Mouse (Mus musculus) brown adipose tissue, adult 24 weeks (tissue): Measurements from ENCODE around the gene Abl1. TPM values are rescaled to one million over a fixed set of nuclear protein-coding genes. Genes with fewer than 3 reads are reported as not detected.

Source experiments
- H3K27ac ChIP-seq: fragments of 200-500 bp; replicated peaks from 2 replicates; pipeline ENCODE4 v1.5.1; 2012; ENCODE audit warnings: low read depth, mild to moderate bottlenecking, low read length
- H3K4me1 ChIP-seq: fragments of 200-500 bp; 2 replicates; pipeline ENCODE4 v1.6.1; 2012; ENCODE audit warnings: low read length, mixed read lengths; ENCODE audit not compliant: control insufficient read depth, insufficient read depth, insufficient read length
- H3K4me3 ChIP-seq: fragments of 200-500 bp; 2 replicates; pipeline ENCODE4 v1.5.1; 2012; ENCODE audit warnings: low read depth, mild to moderate bottlenecking, low read length, moderate library complexity; ENCODE audit not compliant: insufficient read depth
- polyA plus RNA-seq: library from polyadenylated mRNA; stranded (reverse); fragments of >200 nt; gene quantifications from 2 replicates; pipeline ENCODE4 v1.2.4, GENCODE M21; 2012; ENCODE audit not compliant: missing spikeins, insufficient read depth, insufficient read length

Abl1 gene
- polyA plus RNA-seq, 1 experiment: 9.7 TPM

GRCm38 (mm10) chr2:31828311-31828825 is 140.2 kb downstream of the Abl1 start:
- H3K4me1 ChIP-seq: no peaks in the 10 kb centered on the region
- H3K27ac ChIP-seq: no peak overlapping the region
- no peak overlapping the region for H3K4me3 ChIP-seq

GRCm38 (mm10) chr2:31836091-31836490 is 147.9 kb downstream of the Abl1 start:
- no peaks in the 10 kb centered on the region for H3K4me1 ChIP-seq
- no peak overlapping the region for H3K27ac ChIP-seq
- no peak overlapping the region for H3K4me3 ChIP-seq

GRCm38 (mm10) chr2:31836985-31837384 is 148.8 kb downstream of the Abl1 start:
- Histone ChIP-seq H3K27ac (no peak overlapping the region), H3K4me1 (no peaks in the 10 kb centered on the region), H3K4me3 (no peak overlapping the region)

DNA sequence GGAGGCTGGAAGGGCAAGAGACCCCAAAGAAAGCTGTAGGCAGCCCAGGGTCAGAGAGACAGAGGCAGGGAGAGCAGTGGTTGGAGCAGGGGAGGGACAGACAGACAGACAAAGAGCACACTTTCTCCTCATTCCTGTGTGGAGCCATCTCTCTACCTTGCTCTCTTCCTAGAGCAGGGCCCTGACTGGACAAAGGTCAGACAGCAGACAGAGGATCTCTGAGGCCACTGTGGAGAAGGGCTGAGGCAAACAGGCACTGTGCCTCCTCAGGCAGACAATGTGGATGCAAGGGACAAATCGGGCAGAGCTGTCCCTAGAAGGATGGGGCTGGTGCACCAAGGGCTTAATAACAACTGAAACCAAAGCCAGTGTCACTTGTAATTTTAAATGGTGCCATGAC is 150.7 kb downstream of the Abl1 start:
- H3K4me3 ChIP-seq: no peak overlapping the region
- H3K27ac ChIP-seq: no peak overlapping the region
- H3K4me1 ChIP-seq: no peaks in the 10 kb centered on the region

- Histone ChIP-seq H3K27ac (no peak overlapping the region), H3K4me1 (no peaks in the 10 kb centered on the region; the same call in 1 of the 2 replicates), H3K4me3 (no peak overlapping the region)
Measured at GRCm38 (mm10) chr2:31844729-31845136, 156.6 kb downstream of the Abl1 start.

- peak overlapping the region; percentile 52 for H3K4me3 ChIP-seq
- H3K27ac ChIP-seq: no peak overlapping the region
- H3K4me1 ChIP-seq: peaks cover 3% of the 10 kb centered on the region; the same call in 1 of the 2 replicates
Measured at GRCm38 (mm10) chr2:31845512-31845895, 157.3 kb downstream of the Abl1 start.

DNA sequence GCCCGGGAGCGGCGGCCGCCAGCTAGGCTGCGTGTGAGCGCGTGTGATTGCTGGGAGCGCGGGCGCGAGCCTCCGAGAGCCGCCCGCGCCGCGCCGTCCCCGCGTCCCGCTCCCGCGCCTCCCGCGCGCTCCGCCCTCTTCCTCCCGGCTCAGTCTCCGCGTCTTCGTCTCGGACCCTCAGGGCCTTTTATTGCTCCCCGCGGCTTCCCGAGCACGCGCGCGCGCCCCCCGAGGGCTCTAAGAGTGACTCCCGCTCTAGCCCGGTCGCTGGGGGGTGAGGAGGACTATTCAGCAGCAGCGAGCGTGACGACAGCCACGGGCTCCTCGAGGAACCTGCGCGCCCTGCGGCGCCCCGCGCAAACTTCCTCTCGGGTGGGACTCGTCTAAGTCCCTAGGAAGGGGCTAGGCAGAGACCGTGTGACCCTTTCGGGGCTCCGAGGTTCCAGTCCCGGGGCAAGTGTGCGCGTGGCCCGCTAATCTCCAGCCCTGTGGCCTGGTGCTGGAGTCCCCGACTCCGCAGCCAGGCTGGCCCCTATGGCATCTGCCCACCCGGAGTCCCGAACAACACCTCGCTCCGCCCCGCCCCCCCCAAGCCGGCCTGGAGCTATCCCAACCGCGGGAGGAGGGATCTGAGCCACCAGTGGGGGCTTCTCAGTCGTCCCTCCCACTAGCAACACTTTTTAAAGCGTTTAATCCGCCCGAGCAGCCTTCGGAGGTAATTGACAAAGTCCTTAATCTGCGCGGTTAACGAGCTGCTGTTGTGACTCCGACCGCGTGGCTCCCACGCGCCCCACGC is 157.9 kb downstream of the Abl1 start, which contains the start of gene Fibcd1:
Fibcd1 (minus strand) TSS at position 110 of the 796 bp plus-strand sequence.
- no peak within 1 kb of the TSS for H3K27ac ChIP-seq
- peak within 1 kb of the TSS; percentile 52 for H3K4me3 ChIP-seq
- H3K4me1 ChIP-seq: peaks cover 3% of the 10 kb centered on the region; the same call in 1 of the 2 replicates

- H3K4me1 ChIP-seq: peaks cover 3% of the 10 kb centered on the region; the same call in 1 of the 2 replicates
- H3K4me3 ChIP-seq: no peak overlapping the region
- no peak overlapping the region for H3K27ac ChIP-seq
Measured at GRCm38 (mm10) chr2:31846692-31847660, 158.8 kb downstream of the Abl1 start.

GRCm38 (mm10) chr2:31847908-31848307 is 159.7 kb downstream of the Abl1 start:
- Histone ChIP-seq H3K4me1 (peaks cover 3% of the 10 kb centered on the region; the same call in 1 of the 2 replicates), H3K27ac (no peak overlapping the region), H3K4me3 (no peak overlapping the region)

GRCm38 (mm10) chr2:31850141-31850540 is 162.0 kb downstream of the Abl1 start:
- H3K4me1 ChIP-seq: peaks cover 3% of the 10 kb centered on the region; the same call in 1 of the 2 replicates
- H3K4me3 ChIP-seq: no peak overlapping the region
- H3K27ac ChIP-seq: no peak overlapping the region

Other genes with a start within 250 kb of the Abl1 start
- 2.5 and 5.3 TPM in 2 replicates for gene Ass1, start 218.2 kb upstream of the Abl1 start, polyA plus RNA-seq
- 14.2 and 17.0 TPM in 2 replicates for gene Fubp3, start 115.7 kb upstream of the Abl1 start, polyA plus RNA-seq
- gene Prdm12, start 48.3 kb upstream of the Abl1 start, polyA plus RNA-seq: not detected in 2 replicates
- 8.3 and 9.2 TPM in 2 replicates for gene Exosc2, start 17.7 kb upstream of the Abl1 start, polyA plus RNA-seq
- not detected in 2 replicates for gene Qrfp, start 122.2 kb downstream of the Abl1 start, polyA plus RNA-seq
- gene Fibcd1, start 157.6 kb downstream of the Abl1 start, polyA plus RNA-seq: not detected in 2 replicates
- 2.4 and 3.7 TPM in 2 replicates for gene Lamc3, start 198.9 kb downstream of the Abl1 start, polyA plus RNA-seq